Mouse (Mus musculus) kidney, postnatal 4 days (tissue): ENCODE measurements around the gene Ccdc125.
"Not testable (repeated sequence)": the region's sequence is repeated elsewhere in the genome, so short reads cannot be mapped to it uniquely, and the experiment has no call there.

Experiments used
- DNase-seq, 2 experiments: peaks; one replicate each; pipeline ENCODE4 v3.0.0; 2021; ENCODE audit warnings: mixed read lengths in 2 of 2

The Ccdc125 gene

GRCm38 (mm10) chr13:100724051-100724754 lies 54.7 kb downstream of the Ccdc125 start:
- peak; percentile 18 to 46 for DNase-seq

GRCm38 (mm10) chr13:100725194-100725593 lies 55.7 kb downstream of the Ccdc125 start:
- DNase-seq = no peak

- no peak for DNase-seq
These were observed 58.6 kb downstream of the Ccdc125 start for GRCm38 (mm10) chr13:100728086-100728485.

- not testable (repeated sequence) for DNase-seq
These were observed 59.0 kb downstream of the Ccdc125 start for GRCm38 (mm10) chr13:100728530-100728929.

- DNase-seq = peak; percentile 20 to 45
These were observed 60.8 kb downstream of the Ccdc125 start for GRCm38 (mm10) chr13:100730153-100730860.

- DNase-seq = peak; percentile 96 to 97
These were observed 61.3 kb downstream of the Ccdc125 start, which contains the start of gene Cdk7 for GRCm38 (mm10) chr13:100730861-100731176. Gene Cdk7, minus strand, starts transcription at chr13:100730939.

- DNase-seq = not testable (repeated sequence)
These were observed 62.0 kb downstream of the Ccdc125 start for GRCm38 (mm10) chr13:100731462-100732046.

- DNase-seq = no peak
These were observed 63.2 kb downstream of the Ccdc125 start for GRCm38 (mm10) chr13:100732756-100733155.

GRCm38 (mm10) chr13:100742831-100743230 lies 73.3 kb downstream of the Ccdc125 start:
- no peak for DNase-seq

- peak in 1 of 2 experiments; percentile 10 for DNase-seq
These were observed 74.0 kb downstream of the Ccdc125 start for GRCm38 (mm10) chr13:100743346-100744035.

- peak; percentile 95 to 98 for DNase-seq
These were observed 74.7 kb downstream of the Ccdc125 start, which contains the start of gene Mrps36 for GRCm38 (mm10) chr13:100744036-100744744. Gene Mrps36, minus strand, starts transcription at chr13:100744659.

- DNase-seq = no peak
These were observed 76.6 kb downstream of the Ccdc125 start for GRCm38 (mm10) chr13:100746090-100746489.
